Mouse (Mus musculus) lung, embryonic 14.5 days (tissue): Measurements from ENCODE around the gene Gm572. TPM values are rescaled to one million over a fixed set of nuclear protein-coding genes. Genes with fewer than 3 reads are reported as not detected.

Experiments
- ATAC-seq: fragments of 200-750 bp; cut with Nextera tagmentation; 2 replicates; pipeline ENCODE4 v1.8.0; 2017; ENCODE audit warnings: mild to moderate bottlenecking, moderate TSS enrichment, moderate library complexity; ENCODE audit not compliant: insufficient read depth
- DNase-seq: peaks from one replicate; pipeline ENCODE4 v3.0.0-alpha.2; 2015
- H3K27ac ChIP-seq: fragments of 300-500 bp; sonication (generic); 2 replicates; pipeline ENCODE4 v1.5.1; 2014; ENCODE audit warnings: low read depth, mild to moderate bottlenecking, moderate library complexity
- H3K27me3 ChIP-seq: fragments of 300-500 bp; sonication (generic); 2 replicates; pipeline ENCODE4 v1.6.1; 2014; ENCODE audit warnings: low read length, control low read depth; ENCODE audit not compliant: insufficient read depth
- H3K36me3 ChIP-seq: fragments of 300-500 bp; sonication (generic); 2 replicates; pipeline ENCODE4 v1.6.1; 2014; ENCODE audit warnings: control low read depth; ENCODE audit not compliant: insufficient read depth
- H3K4me1 ChIP-seq: fragments of 300-500 bp; sonication (generic); 2 replicates; pipeline ENCODE4 v1.6.1; 2014; ENCODE audit warnings: antibody characterized with exemption, control low read depth; ENCODE audit not compliant: insufficient read depth
- H3K4me2 ChIP-seq: fragments of 300-500 bp; sonication (generic); 2 replicates; pipeline ENCODE4 v1.6.1; 2014; ENCODE audit warnings: mild to moderate bottlenecking
- H3K4me3 ChIP-seq: fragments of 300-500 bp; sonication (generic); 2 replicates; pipeline ENCODE4 v1.5.1; 2014; ENCODE audit warnings: low read depth, low read length
- H3K9ac ChIP-seq: fragments of 300-500 bp; sonication (generic); 2 replicates; pipeline ENCODE4 v1.6.1; 2014
- H3K9me3 ChIP-seq: fragments of 300-500 bp; sonication (generic); 2 replicates; pipeline ENCODE4 v1.6.1; 2016; ENCODE audit warnings: low read depth, low read length, control low read depth
- CTCF ChIP-seq: IDR thresholded peaks from 2 replicates; pipeline ENCODE4 v1.5.1; 2016; ENCODE audit warnings: antibody characterized with exemption, low read depth
- WGBS: fragments of 180-500 bp; shearing (Covaris S2); extraction: QIAGEN DNeasy Blood & Tissue Kit; methylation state at CpG from one replicate; pipeline ENCODE4 v1.1.7; 2014; 5-methylcytosine and 5-hydroxymethylcytosine counted together
- polyA plus RNA-seq: library from polyadenylated mRNA; unstranded; fragments of >200 nt; fragmentation: Nextera tagmentation; extraction: Ambion mirVana; gene quantifications from 2 replicates; pipeline ENCODE4 v1.2.1, GENCODE M21; 2014

The Gm572 gene
- polyA plus RNA-seq, 1 experiment from 2014 or later, result not detected

- no peak for DNase-seq
- no peaks in the 10 kb centered on the region for H3K4me1 ChIP-seq
- H3K4me2 ChIP-seq, result no peak overlapping the region
- no peak overlapping the region for H3K4me3 ChIP-seq
- TF ChIP-seq CTCF, result no peak
- no peaks in the 10 kb centered on the region for H3K9me3 ChIP-seq
- peaks cover 41% of the 10 kb centered on the region for H3K36me3 ChIP-seq
- 62% methylated on average over 5 of the region's 5 CpGs for WGBS
- no peak overlapping the region for H3K27ac ChIP-seq
- H3K27me3 ChIP-seq, result no peaks in the 10 kb centered on the region
- no peak overlapping the region for H3K9ac ChIP-seq
- no peak for ATAC-seq
Observed at GRCm38 (mm10) chr4:148610631-148611364, 32.3 kb upstream of the Gm572 start.

- 56% methylated on average over 4 of the region's 4 CpGs for WGBS
- DNase-seq (no peak), ATAC-seq (no peak)
- Histone ChIP-seq H3K4me3 (no peak overlapping the region), H3K36me3 (peaks cover 58% of the 10 kb centered on the region), H3K4me2 (no peak overlapping the region), H3K9me3 (no peaks in the 10 kb centered on the region), H3K27me3 (no peaks in the 10 kb centered on the region), H3K27ac (no peak overlapping the region), H3K4me1 (no peaks in the 10 kb centered on the region), H3K9ac (no peak overlapping the region)
- no peak for TF ChIP-seq CTCF
Observed at GRCm38 (mm10) chr4:148612557-148612956, 30.6 kb upstream of the Gm572 start.

- H3K36me3 ChIP-seq, result peaks cover 66% of the 10 kb centered on the region
- no peaks in the 10 kb centered on the region for H3K27me3 ChIP-seq
- no peak overlapping the region for H3K4me3 ChIP-seq
- no peak for ATAC-seq
- H3K9ac ChIP-seq, result no peak overlapping the region
- H3K27ac ChIP-seq, result no peak overlapping the region
- no peaks in the 10 kb centered on the region for H3K4me1 ChIP-seq
- no peak overlapping the region for H3K4me2 ChIP-seq
- no peak for DNase-seq
- WGBS, result 79% methylated on average over 9 of the region's 9 CpGs
- H3K9me3 ChIP-seq, result no peaks in the 10 kb centered on the region
- no peak for TF ChIP-seq CTCF
Observed at GRCm38 (mm10) chr4:148613738-148614137, 29.4 kb upstream of the Gm572 start.

GRCm38 (mm10) chr4:148619805-148620204 is 23.3 kb upstream of the Gm572 start:
- H3K4me3 ChIP-seq, result no peak overlapping the region
- TF ChIP-seq CTCF, result no peak
- no peaks in the 10 kb centered on the region for H3K9me3 ChIP-seq
- peaks cover 95% of the 10 kb centered on the region for H3K36me3 ChIP-seq
- H3K27ac ChIP-seq, result no peak overlapping the region
- H3K27me3 ChIP-seq, result no peaks in the 10 kb centered on the region
- H3K4me2 ChIP-seq, result no peak overlapping the region
- WGBS, result 45% methylated on average over 1 of the region's 1 CpGs
- DNase-seq (no peak), ATAC-seq (no peak)
- no peak overlapping the region for H3K9ac ChIP-seq
- 0 out of 2 replicates have a peak, but pooled peaks cover 5% of the 10 kb centered on the region for H3K4me1 ChIP-seq

GRCm38 (mm10) chr4:148620718-148621117 is 22.4 kb upstream of the Gm572 start:
- H3K9me3 ChIP-seq, result no peaks in the 10 kb centered on the region
- H3K36me3 ChIP-seq, result peaks cover 89% of the 10 kb centered on the region
- ATAC-seq, result no peak
- H3K27me3 ChIP-seq, result no peaks in the 10 kb centered on the region
- WGBS, result 86% methylated on average over 1 of the region's 1 CpGs
- H3K4me3 ChIP-seq, result no peak overlapping the region
- peaks cover 8% of the 10 kb centered on the region; the same call in 1 of the 2 replicates for H3K4me1 ChIP-seq
- no peak overlapping the region for H3K27ac ChIP-seq
- no peak for TF ChIP-seq CTCF
- DNase-seq, result no peak
- no peak overlapping the region for H3K9ac ChIP-seq
- H3K4me2 ChIP-seq, result no peak overlapping the region

GRCm38 (mm10) chr4:148622485-148622884 is 20.6 kb upstream of the Gm572 start:
- Histone ChIP-seq H3K27ac (no peak overlapping the region), H3K36me3 (peaks cover 72% of the 10 kb centered on the region), H3K4me3 (no peak overlapping the region), H3K4me2 (no peak overlapping the region), H3K9ac (no peak overlapping the region), H3K4me1 (peaks cover 8% of the 10 kb centered on the region; the same call in 1 of the 2 replicates), H3K27me3 (no peaks in the 10 kb centered on the region), H3K9me3 (no peaks in the 10 kb centered on the region)
- ATAC-seq (no peak), DNase-seq (no peak)
- 92% methylated on average over 4 of the region's 4 CpGs for WGBS
- no peak for TF ChIP-seq CTCF

GRCm38 (mm10) chr4:148623609-148624008 is 19.5 kb upstream of the Gm572 start:
- Histone ChIP-seq H3K27me3 (no peaks in the 10 kb centered on the region), H3K9ac (no peak overlapping the region), H3K9me3 (no peaks in the 10 kb centered on the region), H3K4me3 (no peak overlapping the region), H3K4me1 (peaks cover 8% of the 10 kb centered on the region; the same call in 1 of the 2 replicates), H3K4me2 (no peak overlapping the region), H3K36me3 (peaks cover 65% of the 10 kb centered on the region), H3K27ac (no peak overlapping the region)
- TF ChIP-seq CTCF, result no peak
- WGBS, result 82% methylated on average over 4 of the region's 4 CpGs
- ATAC-seq (no peak), DNase-seq (no peak)
